20 mouse cellular contexts compared by ENCODE assay signal in genomic region chrX:145454828-145455227, GRCm38 (mm10). TPM values are rescaled to one million over a fixed set of nuclear protein-coding genes. Genes with fewer than 3 reads are reported as not detected.
A peak's percentile ranks its signal among the peaks of the same experiment; 100 is the strongest.
DNase-seq lines count a peak whose midpoint lies in the region; ATAC-seq and TF ChIP-seq lines count a peak whose summit lies in the region.
"Had no signal": no experiment of that assay in that cellular context is flagged by ENCODE, and none has a peak within 500 bp of the region (broad histone marks: within the 10 kb centered on the region; RNA-seq: fewer than 3 reads in every experiment).

No protein-coding gene starts in this region.

- no peak for TF ChIP-seq POLR2A in liver, adult 2 months (IDR thresholded peaks at IDR 0.05; ENCODE audit: extremely low read depth, insufficient read depth, low read length)

- DNase-seq in forebrain, embryonic 14.5 days (ENCODE audit: low spot score) = peak; percentile 31
- no peak for DNase-seq in hindbrain, embryonic 14.5 days (ENCODE audit: low spot score)
- DNase-seq in liver, adult 2 months (ENCODE audit: extremely low read depth, low read depth, low spot score) = peak; percentile 72
- no peak for DNase-seq in liver
- DNase-seq in lung, postnatal 0 days (ENCODE audit: low spot score) = no peak
- DNase-seq: adrenal gland, postnatal 25 days; cerebellum, postnatal 36 days; gastrocnemius, postnatal 36 days; heart, postnatal 4 days; liver, embryonic 13.5 days; lung, postnatal 10 days; thymus, postnatal 36 days had no signal

- ATAC-seq in forebrain, embryonic 14.5 days = no peak
- ATAC-seq in forebrain, embryonic 13.5 days = no peak
- 0 out of 2 replicates have a peak, but pooled peaks have one; percentile 55 for ATAC-seq in hindbrain, embryonic 14.5 days (ENCODE audit: low FRiP score)
- no peak for ATAC-seq in hindbrain, embryonic 13.5 days (ENCODE audit: low FRiP score)
- no peak for ATAC-seq in intestine, postnatal 0 days
- no peak for ATAC-seq in lung, postnatal 0 days

- no peak for TF ChIP-seq CTCF in liver, adult 2 months (IDR thresholded peaks at IDR 0.05; ENCODE audit: low read depth, low read length)
- no peak for TF ChIP-seq CTCF in intestine, postnatal 0 days (IDR thresholded peaks at IDR 0.05; ENCODE audit: low read depth)
- no peak for TF ChIP-seq CTCF in lung, postnatal 0 days (IDR thresholded peaks at IDR 0.05)

- no peaks in the 10 kb centered on the region for H3K79me2 ChIP-seq in liver, adult 2 months (ENCODE audit: control insufficient read depth, insufficient read depth, low read length)

- H3K27me3 ChIP-seq in forebrain, embryonic 14.5 days (replicated peaks; ENCODE audit: control insufficient read depth, insufficient read depth, low read length) = no peaks in the 10 kb centered on the region
- no peaks in the 10 kb centered on the region for H3K27me3 ChIP-seq in forebrain, embryonic 13.5 days
- H3K27me3 ChIP-seq in hindbrain, embryonic 14.5 days (ENCODE audit: control insufficient read depth, insufficient read depth, low read length) = no peaks in the 10 kb centered on the region
- no peaks in the 10 kb centered on the region for H3K27me3 ChIP-seq in hindbrain, embryonic 13.5 days
- no peaks in the 10 kb centered on the region for H3K27me3 ChIP-seq in liver, adult 2 months (ENCODE audit: control insufficient read depth, insufficient read depth, low read length)
- no peaks in the 10 kb centered on the region for H3K27me3 ChIP-seq in intestine, postnatal 0 days (replicated peaks; ENCODE audit: control insufficient read depth, insufficient read depth, low read length)
- no peaks in the 10 kb centered on the region for H3K27me3 ChIP-seq in lung, postnatal 0 days (replicated peaks; ENCODE audit: insufficient read depth, low read length)
- H3K27me3 ChIP-seq: heart, embryonic 13.5 days; liver, embryonic 13.5 days; neural tube, embryonic 13.5 days had no signal

- H3K36me3 ChIP-seq in forebrain, embryonic 14.5 days (ENCODE audit: control insufficient read depth, insufficient read depth, low read length) = peaks cover 11% of the 10 kb centered on the region; the same call in 1 of the 2 replicates
- H3K36me3 ChIP-seq in forebrain, embryonic 13.5 days (ENCODE audit: poor library complexity, severe bottlenecking) = peaks cover 8% of the 10 kb centered on the region
- no peaks in the 10 kb centered on the region; the same call in 1 of the 2 replicates for H3K36me3 ChIP-seq in hindbrain, embryonic 14.5 days (replicated peaks; ENCODE audit: control insufficient read depth, insufficient read depth)
- H3K36me3 ChIP-seq in hindbrain, embryonic 13.5 days = peaks cover 12% of the 10 kb centered on the region
- peaks cover 2% of the 10 kb centered on the region for H3K36me3 ChIP-seq in liver, adult 2 months (ENCODE audit: control insufficient read depth, insufficient read depth, low read length)
- 0 out of 2 replicates have a peak, but pooled peaks cover 12% of the 10 kb centered on the region for H3K36me3 ChIP-seq in intestine, postnatal 0 days (ENCODE audit: control insufficient read depth, insufficient read depth)
- no peaks in the 10 kb centered on the region for H3K36me3 ChIP-seq in lung, postnatal 0 days (ENCODE audit: insufficient read depth, low read length)

- no peak overlapping the region for H3K9ac ChIP-seq in forebrain, embryonic 14.5 days (ENCODE audit: low read length)
- no peak overlapping the region for H3K9ac ChIP-seq in forebrain, embryonic 13.5 days
- H3K9ac ChIP-seq in hindbrain, embryonic 14.5 days = no peak overlapping the region
- H3K9ac ChIP-seq in hindbrain, embryonic 13.5 days = no peak overlapping the region
- no peak overlapping the region for H3K9ac ChIP-seq in liver, adult 2 months (ENCODE audit: low read depth, low read length)
- H3K9ac ChIP-seq in intestine, postnatal 0 days (ENCODE audit: low read depth, low read length) = no peak overlapping the region
- no peak overlapping the region for H3K9ac ChIP-seq in lung, postnatal 0 days (replicated peaks; ENCODE audit: low read depth)
- H3K9ac ChIP-seq: heart, embryonic 13.5 days; liver, embryonic 13.5 days; neural tube, embryonic 13.5 days had no signal

- H3K4me3 ChIP-seq in forebrain, embryonic 14.5 days (ENCODE audit: low read depth, low read length) = no peak overlapping the region
- no peak overlapping the region for H3K4me3 ChIP-seq in forebrain, embryonic 13.5 days
- H3K4me3 ChIP-seq in hindbrain, embryonic 14.5 days (replicated peaks; ENCODE audit: low read length) = no peak overlapping the region
- H3K4me3 ChIP-seq in hindbrain, embryonic 13.5 days = no peak overlapping the region
- H3K4me3 ChIP-seq in liver, adult 2 months (ENCODE audit: insufficient read depth, low read depth, low read length) = no peak overlapping the region
- no peak overlapping the region for H3K4me3 ChIP-seq in intestine, postnatal 0 days (ENCODE audit: low read depth, low read length)
- no peak overlapping the region for H3K4me3 ChIP-seq in lung, postnatal 0 days (ENCODE audit: low read depth, low read length)
- H3K4me3 ChIP-seq: embryonic facial prominence, embryonic 10.5 days; erythroblast, embryonic 14.5 days; heart, embryonic 13.5 days; liver, embryonic 13.5 days; megakaryocyte, embryonic 14.5 days; neural tube, embryonic 13.5 days had no signal

- no peaks in the 10 kb centered on the region for H3K4me1 ChIP-seq in forebrain, embryonic 14.5 days (ENCODE audit: control insufficient read depth, insufficient read depth, low read length)
- no peaks in the 10 kb centered on the region for H3K4me1 ChIP-seq in forebrain, embryonic 13.5 days
- no peaks in the 10 kb centered on the region for H3K4me1 ChIP-seq in hindbrain, embryonic 14.5 days (replicated peaks; ENCODE audit: control insufficient read depth, insufficient read depth, low read length)
- H3K4me1 ChIP-seq in hindbrain, embryonic 13.5 days (replicated peaks) = no peaks in the 10 kb centered on the region
- peaks cover 2% of the 10 kb centered on the region; the same call in 1 of the 2 replicates for H3K4me1 ChIP-seq in liver, adult 2 months (ENCODE audit: control insufficient read depth, insufficient read depth, low read length)
- no peaks in the 10 kb centered on the region for H3K4me1 ChIP-seq in intestine, postnatal 0 days (replicated peaks; ENCODE audit: control insufficient read depth, insufficient read depth, low read length)
- H3K4me1 ChIP-seq in lung, postnatal 0 days (ENCODE audit: insufficient read depth, low read depth, low read length) = no peaks in the 10 kb centered on the region
- H3K4me1 ChIP-seq: embryonic facial prominence, embryonic 10.5 days; heart, embryonic 13.5 days; liver, embryonic 13.5 days; megakaryocyte, embryonic 14.5 days; neural tube, embryonic 13.5 days had no signal

- no peak for TF ChIP-seq EP300 in lung, postnatal 0 days (IDR thresholded peaks at IDR 0.05)

- H3K4me2 ChIP-seq in forebrain, embryonic 14.5 days (ENCODE audit: low read length) = no peak overlapping the region
- no peak overlapping the region for H3K4me2 ChIP-seq in forebrain, embryonic 13.5 days
- no peak overlapping the region for H3K4me2 ChIP-seq in hindbrain, embryonic 14.5 days (replicated peaks)
- no peak overlapping the region for H3K4me2 ChIP-seq in hindbrain, embryonic 13.5 days
- H3K4me2 ChIP-seq in intestine, postnatal 0 days (replicated peaks; ENCODE audit: low read depth) = no peak overlapping the region
- H3K4me2 ChIP-seq in lung, postnatal 0 days (replicated peaks; ENCODE audit: low read depth, low read length) = no peak overlapping the region
- H3K4me2 ChIP-seq: heart, embryonic 13.5 days; liver, embryonic 13.5 days; neural tube, embryonic 13.5 days had no signal

- H3K9me3 ChIP-seq in forebrain, embryonic 14.5 days (replicated peaks; ENCODE audit: control insufficient read depth, low read length) = no peaks in the 10 kb centered on the region
- no peaks in the 10 kb centered on the region for H3K9me3 ChIP-seq in forebrain, embryonic 13.5 days (replicated peaks)
- H3K9me3 ChIP-seq in hindbrain, embryonic 14.5 days (ENCODE audit: control insufficient read depth, low read length) = no peaks in the 10 kb centered on the region
- H3K9me3 ChIP-seq in hindbrain, embryonic 13.5 days = no peaks in the 10 kb centered on the region
- H3K9me3 ChIP-seq in intestine, postnatal 0 days (ENCODE audit: control insufficient read depth) = no peaks in the 10 kb centered on the region
- H3K9me3 ChIP-seq in lung, postnatal 0 days (ENCODE audit: low read length) = no peaks in the 10 kb centered on the region
- H3K9me3 ChIP-seq: embryonic facial prominence, embryonic 10.5 days; heart, embryonic 13.5 days; liver, embryonic 13.5 days; megakaryocyte, embryonic 14.5 days; neural tube, embryonic 13.5 days had no signal

- 79% methylated on average over 4 of the region's 4 CpGs for WGBS in forebrain, embryonic 14.5 days
- 87% methylated on average over 4 of the region's 4 CpGs for WGBS in forebrain, embryonic 13.5 days
- WGBS in hindbrain, embryonic 14.5 days = 77% methylated on average over 4 of the region's 4 CpGs
- 84% methylated on average over 4 of the region's 4 CpGs for whole genome bisulfite sequencing in hindbrain, embryonic 13.5 days
- WGBS in liver, adult 2 months = 27% methylated on average over 4 of the region's 4 CpGs
- 61% methylated on average over 4 of the region's 4 CpGs for WGBS in intestine, postnatal 0 days
- WGBS in lung, postnatal 0 days = 73% methylated on average over 4 of the region's 4 CpGs

- no peak overlapping the region for H3K27ac ChIP-seq in forebrain, embryonic 14.5 days (ENCODE audit: low read depth, low read length)
- H3K27ac ChIP-seq in forebrain, embryonic 13.5 days = no peak overlapping the region
- no peak overlapping the region for H3K27ac ChIP-seq in hindbrain, embryonic 14.5 days
- H3K27ac ChIP-seq in hindbrain, embryonic 13.5 days = no peak overlapping the region
- H3K27ac ChIP-seq in liver, adult 2 months (replicated peaks; ENCODE audit: insufficient read depth, low read depth, low read length) = peak overlapping the region; percentile 78
- peak overlapping the region; percentile 7; the same call in 1 of the 2 replicates for H3K27ac ChIP-seq in intestine, postnatal 0 days (ENCODE audit: low read depth, low read length)
- no peak overlapping the region for H3K27ac ChIP-seq in lung, postnatal 0 days (ENCODE audit: low read length)
- H3K27ac ChIP-seq: embryonic facial prominence, embryonic 10.5 days; heart, embryonic 13.5 days; liver, embryonic 13.5 days; neural tube, embryonic 13.5 days had no signal

RNA-seq across cellular contexts. Expression of gene Amot, which starts 50.2 kb away (rescaled TPM):
- polyA plus RNA-seq in forebrain, embryonic 14.5 days (2014; fragmentation: Nextera tagmentation; extraction: Ambion mirVana) = 6.9 and 7.9 TPM in 2 replicates
- 11.1 and 13.2 TPM in 2 replicates for polyA plus RNA-seq in forebrain, embryonic 13.5 days (2015; fragmentation: Nextera tagmentation; extraction: Ambion mirVana)
- polyA plus RNA-seq in hindbrain, embryonic 14.5 days (2014; fragmentation: Nextera tagmentation; extraction: Ambion mirVana) = 10.3 and 11.8 TPM in 2 replicates
- 11.7 and 12.0 TPM in 2 replicates for polyA plus RNA-seq in hindbrain, embryonic 13.5 days (2015; fragmentation: Nextera tagmentation; extraction: Ambion mirVana)
- 3.2 and 4.1 TPM in 2 replicates for total RNA-seq in liver, adult 2 months (2014; rRNA removed)
- 3.4 and 3.9 TPM in 2 replicates for polyA plus RNA-seq in liver, adult 2 months (2012; rRNA removed)
- polyA plus RNA-seq in intestine, postnatal 0 days (2015; fragmentation: Nextera tagmentation; extraction: Ambion mirVana) = 6.3 TPM in 2 replicates
- polyA plus RNA-seq in lung, postnatal 0 days (2015; fragmentation: Nextera tagmentation; extraction: Ambion mirVana) = 2.6 and 3.6 TPM in 2 replicates

Comparison
In these comparisons a context has a peak if more than half of its experiments do, and no peak if none do; other contexts are left out.
1. DNase-seq: peak in forebrain, embryonic 14.5 days (single experiment) and liver, adult 2 months (single experiment); none in hindbrain, embryonic 14.5 days (single experiment), liver (single experiment) and lung, postnatal 0 days (single experiment).
2. H3K27ac ChIP-seq: peak in liver, adult 2 months (single experiment) and intestine, postnatal 0 days (single experiment); none in forebrain, embryonic 14.5 days (single experiment), forebrain, embryonic 13.5 days (single experiment), hindbrain, embryonic 14.5 days (single experiment), hindbrain, embryonic 13.5 days (single experiment) and lung, postnatal 0 days (single experiment).